Mouse (Mus musculus) lung, postnatal 0 days (tissue): Measurements from ENCODE around the gene Mcoln2. TPM values are rescaled to one million over a fixed set of nuclear protein-coding genes. Genes with fewer than 3 reads are reported as not detected.

Experiments used
- ATAC-seq: fragments of 200-750 bp; cut with Nextera tagmentation; 2 replicates; pipeline ENCODE4 v1.8.0; 2017; ENCODE audit warnings: moderate library complexity
- DNase-seq: peaks from one replicate; pipeline ENCODE4 v3.0.0-alpha.2; 2016; ENCODE audit warnings: low spot score
- H3K27ac ChIP-seq: fragments of 300-500 bp; sonication (generic); 2 replicates; pipeline ENCODE4 v1.5.1; 2014; ENCODE audit warnings: antibody characterized with exemption, mild to moderate bottlenecking, low read length, mixed read lengths
- H3K27me3 ChIP-seq: fragments of 300-500 bp; sonication (generic); replicated peaks from 2 replicates; pipeline ENCODE4 v1.6.1; 2014; ENCODE audit warnings: low read length, mixed read lengths; ENCODE audit not compliant: insufficient read depth
- H3K36me3 ChIP-seq: fragments of 300-500 bp; sonication (generic); 2 replicates; pipeline ENCODE4 v1.6.1; 2014; ENCODE audit warnings: low read length, mixed read lengths; ENCODE audit not compliant: insufficient read depth
- H3K4me1 ChIP-seq: fragments of 300-500 bp; sonication (generic); 2 replicates; pipeline ENCODE4 v1.6.1; 2014; ENCODE audit warnings: antibody characterized with exemption, low read depth, low read length, mixed read lengths; ENCODE audit not compliant: insufficient read depth
- H3K4me2 ChIP-seq: fragments of 300-500 bp; sonication (generic); replicated peaks from 2 replicates; pipeline ENCODE4 v1.6.1; 2014; ENCODE audit warnings: low read depth, mild to moderate bottlenecking, low read length, moderate library complexity, mixed read lengths
- H3K4me3 ChIP-seq: fragments of 300-500 bp; sonication (generic); 2 replicates; pipeline ENCODE4 v1.5.1; 2014; ENCODE audit warnings: low read depth, low read length
- H3K9ac ChIP-seq: fragments of 300-500 bp; sonication (generic); replicated peaks from 2 replicates; pipeline ENCODE4 v1.6.1; 2014; ENCODE audit warnings: low read depth, mild to moderate bottlenecking
- H3K9me3 ChIP-seq: fragments of 300-500 bp; sonication (generic); 2 replicates; pipeline ENCODE4 v1.6.1; 2016; ENCODE audit warnings: low read length, mixed read lengths
- CTCF ChIP-seq: IDR thresholded peaks from 2 replicates; pipeline ENCODE4 v1.5.1; 2016; ENCODE audit warnings: antibody characterized with exemption, mild to moderate bottlenecking
- EP300 ChIP-seq: IDR thresholded peaks from 2 replicates; pipeline ENCODE4 v1.6.1; 2016; ENCODE audit warnings: antibody characterized with exemption, mild to moderate bottlenecking, control low read depth
- WGBS: fragments of 180-500 bp; shearing (Covaris S2); extraction: QIAGEN DNeasy Blood & Tissue Kit; methylation state at CpG from one replicate; pipeline ENCODE4 v1.1.7; 2014; 5-methylcytosine and 5-hydroxymethylcytosine counted together
- polyA plus RNA-seq: library from polyadenylated mRNA; unstranded; fragments of >200 nt; fragmentation: Nextera tagmentation; extraction: Ambion mirVana; gene quantifications from 2 replicates; pipeline ENCODE4 v1.2.1, GENCODE M21; 2015

Mcoln2 gene
- polyA plus RNA-seq, 1 experiment from 2014 or later = 0.25 TPM

DNA sequence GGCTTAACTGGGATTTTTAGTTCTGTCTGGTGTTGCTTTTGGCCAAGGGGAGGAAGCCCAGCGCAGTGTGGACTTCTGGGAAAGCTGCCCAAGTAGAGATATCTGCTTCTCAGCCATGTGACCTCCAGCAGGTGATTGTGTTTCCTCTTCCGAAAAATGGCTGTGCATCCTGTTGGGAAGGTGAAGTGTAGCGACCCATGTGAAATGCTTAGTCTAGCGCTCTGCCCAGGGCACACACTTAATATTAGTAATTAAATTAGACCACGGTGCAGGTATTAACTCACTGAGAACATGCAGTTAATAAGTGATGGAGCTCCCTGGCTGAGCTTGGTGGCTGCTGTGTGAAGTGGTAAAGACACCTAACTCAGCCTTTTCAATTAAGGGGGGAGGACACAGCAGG is 88.0 kb downstream of the Mcoln2 start:
- H3K9me3 ChIP-seq = no peaks in the 10 kb centered on the region
- WGBS = 81% methylated on average over 5 of the region's 5 CpGs
- H3K9ac ChIP-seq = no peak overlapping the region
- DNase-seq (no peak), ATAC-seq (no peak)
- no peak for TF ChIP-seq EP300
- no peak for TF ChIP-seq CTCF
- H3K36me3 ChIP-seq = no peaks in the 10 kb centered on the region
- no peaks in the 10 kb centered on the region for H3K4me1 ChIP-seq
- no peaks in the 10 kb centered on the region for H3K27me3 ChIP-seq
- H3K27ac ChIP-seq = no peak overlapping the region
- no peak overlapping the region for H3K4me2 ChIP-seq
- no peak overlapping the region for H3K4me3 ChIP-seq

GRCm38 (mm10) chr3:146244630-146245029 is 95.0 kb downstream of the Mcoln2 start:
- Histone ChIP-seq H3K9me3 (no peaks in the 10 kb centered on the region), H3K4me3 (no peak overlapping the region), H3K27me3 (no peaks in the 10 kb centered on the region), H3K27ac (no peak overlapping the region), H3K36me3 (no peaks in the 10 kb centered on the region), H3K4me2 (no peak overlapping the region), H3K9ac (no peak overlapping the region), H3K4me1 (no peaks in the 10 kb centered on the region)
- WGBS = 73% methylated on average over 1 of the region's 1 CpGs
- DNase-seq (no peak), ATAC-seq (no peak)
- TF ChIP-seq EP300 (no peak), CTCF (0 out of 2 replicates have a peak, but pooled peaks have one; percentile 10)

Other genes with a start within 250 kb of the Mcoln2 start
- 54.3 and 63.5 TPM in 2 replicates for gene Bcl10, start 227.0 kb upstream of the Mcoln2 start, polyA plus RNA-seq
- 40.2 and 47.6 TPM in 2 replicates for gene 2410004B18Rik, start 211.8 kb upstream of the Mcoln2 start, polyA plus RNA-seq
- 2.6 and 3.1 TPM in 2 replicates for gene Syde2, start 162.0 kb upstream of the Mcoln2 start, polyA plus RNA-seq
- gene Wdr63, start 41.7 kb upstream of the Mcoln2 start, polyA plus RNA-seq = 2.7 and 2.9 TPM in 2 replicates
- gene Mcoln3, start 32.4 kb upstream of the Mcoln2 start, polyA plus RNA-seq = 0.52 and 0.55 TPM in 2 replicates
- 9.5 and 9.8 TPM in 2 replicates for gene Lpar3, start 71.1 kb downstream of the Mcoln2 start, polyA plus RNA-seq